Mouse (Mus musculus) midbrain, embryonic 10.5 days (tissue): ENCODE results near the gene Sh3bp1. TPM values are rescaled to one million over a fixed set of nuclear protein-coding genes. Genes with fewer than 3 reads are reported as not detected.

Experiments
- DNase-seq: peaks from one replicate; pipeline ENCODE4 v3.0.0-alpha.2; 2017; ENCODE audit warnings: low spot score
- H3K27ac ChIP-seq: fragments of 300-500 bp; sonication (generic); replicated peaks from 2 replicates; pipeline ENCODE4 v1.5.1; 2016; ENCODE audit warnings: mild to moderate bottlenecking
- H3K27me3 ChIP-seq: fragments of 300-500 bp; sonication (generic); 2 replicates; pipeline ENCODE4 v1.6.1; 2016; ENCODE audit warnings: low read depth, mild to moderate bottlenecking; ENCODE audit not compliant: poor library complexity, severe bottlenecking
- H3K36me3 ChIP-seq: fragments of 300-500 bp; sonication (generic); 2 replicates; pipeline ENCODE4 v1.6.1; 2016; ENCODE audit warnings: mild to moderate bottlenecking, moderate library complexity
- H3K4me1 ChIP-seq: fragments of 300-500 bp; sonication (generic); 2 replicates; pipeline ENCODE4 v1.6.1; 2016
- H3K4me3 ChIP-seq: fragments of 300-500 bp; sonication (generic); 2 replicates; pipeline ENCODE4 v1.5.1; 2016; ENCODE audit warnings: mild to moderate bottlenecking, moderate library complexity
- H3K9me3 ChIP-seq: fragments of 300-500 bp; sonication (generic); replicated peaks from 2 replicates; pipeline ENCODE4 v1.6.1; 2016; ENCODE audit warnings: mild to moderate bottlenecking
- WGBS: fragments of 180-500 bp; shearing (Covaris S2); methylation state at CpG from one replicate; pipeline ENCODE4 v1.1.7; 2016; 5-methylcytosine and 5-hydroxymethylcytosine counted together
- polyA plus RNA-seq: library from polyadenylated mRNA; unstranded; fragments of >200 nt; fragmentation: Nextera tagmentation; extraction: Ambion mirVana; gene quantifications from 2 replicates; pipeline ENCODE4 v1.2.1, GENCODE M21; 2016

The Sh3bp1 gene
- 16.5 and 18.7 TPM in 2 replicates for polyA plus RNA-seq

- H3K4me3 ChIP-seq, result peak within 1 kb of the TSS; percentile 77
- H3K9me3 ChIP-seq, result no peaks in the 10 kb centered on the region
- peaks cover 40% of the 10 kb centered on the region for H3K27me3 ChIP-seq
- WGBS, result under 1% methylated on average over 47 of the region's 47 CpGs
- H3K4me1 ChIP-seq, result peaks cover 48% of the 10 kb centered on the region
- H3K27ac ChIP-seq, result peak within 1 kb of the TSS; percentile 85
- H3K36me3 ChIP-seq, result peaks cover 17% of the 10 kb centered on the region; the same call in 1 of the 2 replicates
- DNase-seq, result peak; percentile 74
These were observed at the start of gene Sh3bp1 for GRCm38 (mm10) chr15:78899740-78900584. TSS of gene Sh3bp1 (plus strand) at chr15:78899768.

GRCm38 (mm10) chr15:78850059-78850824 is 49.3 kb upstream of the Sh3bp1 start:
- DNase-seq, result no peak
- H3K27ac ChIP-seq, result no peak overlapping the region
- WGBS, result 79% methylated on average over 15 of the region's 15 CpGs

GRCm38 (mm10) chr15:78850944-78851343 is 48.6 kb upstream of the Sh3bp1 start:
- H3K36me3 ChIP-seq, result no peaks in the 10 kb centered on the region
- H3K27ac ChIP-seq, result no peak overlapping the region
- WGBS, result 75% methylated on average over 6 of the region's 6 CpGs
- no peak overlapping the region for H3K4me3 ChIP-seq
- H3K9me3 ChIP-seq, result no peaks in the 10 kb centered on the region
- DNase-seq, result no peak
- H3K4me1 ChIP-seq, result peaks cover 28% of the 10 kb centered on the region
- peaks cover 29% of the 10 kb centered on the region for H3K27me3 ChIP-seq

More at GRCm38 (mm10) chr15:78850059-78850824, 49.3 kb upstream of the Sh3bp1 start:
- Histone ChIP-seq H3K27me3 (peaks cover 36% of the 10 kb centered on the region), H3K9me3 (no peaks in the 10 kb centered on the region), H3K36me3 (no peaks in the 10 kb centered on the region), H3K4me1 (peaks cover 35% of the 10 kb centered on the region), H3K4me3 (no peak overlapping the region)

DNA sequence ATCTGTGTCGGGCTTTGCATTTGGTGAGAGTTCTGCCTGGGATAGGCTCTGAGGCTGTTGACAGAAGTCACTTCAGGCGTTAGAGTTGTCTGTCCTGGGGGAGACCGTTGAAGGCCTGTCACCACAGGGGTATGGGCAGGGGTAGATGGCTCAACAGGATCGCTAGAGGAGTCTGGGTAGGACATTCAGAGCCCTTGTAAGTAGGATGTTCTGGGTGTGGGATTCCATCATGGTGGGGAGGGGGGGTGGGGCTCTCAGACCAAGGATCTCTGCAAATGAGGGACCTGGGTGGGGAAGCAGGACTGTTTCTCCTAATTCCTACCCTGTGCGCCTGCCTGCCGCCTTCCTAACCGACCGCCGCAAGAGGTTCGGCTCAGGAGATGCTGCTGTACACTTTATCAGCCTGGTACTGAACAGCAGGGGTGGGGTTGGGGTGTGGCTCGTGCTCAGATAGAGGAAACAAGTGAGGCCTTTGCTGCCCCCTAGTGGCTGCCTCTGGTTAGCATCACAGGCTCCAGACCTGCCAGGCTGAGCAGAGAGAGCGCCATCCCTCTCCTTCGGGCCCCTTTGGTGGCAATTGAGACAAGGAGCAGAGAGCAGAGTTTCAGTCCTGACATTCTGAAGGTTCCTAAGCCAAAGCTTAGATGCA is 47.9 kb upstream of the Sh3bp1 start:
- Histone ChIP-seq H3K36me3 (no peaks in the 10 kb centered on the region), H3K27ac (no peak overlapping the region), H3K4me1 (peaks cover 25% of the 10 kb centered on the region), H3K9me3 (no peaks in the 10 kb centered on the region), H3K27me3 (peaks cover 26% of the 10 kb centered on the region), H3K4me3 (peak overlapping the region; percentile 17; the same call in 1 of the 2 replicates)
- WGBS, result 21% methylated on average over 13 of the region's 13 CpGs
- peak; percentile 88 for DNase-seq

GRCm38 (mm10) chr15:78855303-78855965 is 44.1 kb upstream of the Sh3bp1 start, which contains the start of gene Lgals2:
TSS of gene Lgals2 (minus strand) at chr15:78855529.
- Histone ChIP-seq H3K27ac (no peak within 1 kb of the TSS), H3K4me1 (peaks cover 17% of the 10 kb centered on the region), H3K36me3 (no peaks in the 10 kb centered on the region), H3K27me3 (peaks cover 12% of the 10 kb centered on the region), H3K9me3 (no peaks in the 10 kb centered on the region), H3K4me3 (no peak within 1 kb of the TSS)
- no peak for DNase-seq
- 84% methylated on average over 8 of the region's 8 CpGs for WGBS

GRCm38 (mm10) chr15:78857009-78857408 is 42.6 kb upstream of the Sh3bp1 start:
- H3K27ac ChIP-seq, result no peak overlapping the region
- no peaks in the 10 kb centered on the region for H3K9me3 ChIP-seq
- 80% methylated on average over 7 of the region's 7 CpGs for WGBS
- no peaks in the 10 kb centered on the region for H3K36me3 ChIP-seq
- no peak for DNase-seq
- H3K4me1 ChIP-seq, result peaks cover 9% of the 10 kb centered on the region
- no peak overlapping the region for H3K4me3 ChIP-seq
- peaks cover 5% of the 10 kb centered on the region; the same call in 1 of the 2 replicates for H3K27me3 ChIP-seq

GRCm38 (mm10) chr15:78859311-78859710 is 40.3 kb upstream of the Sh3bp1 start:
- no peak overlapping the region for H3K4me3 ChIP-seq
- H3K27ac ChIP-seq, result no peak overlapping the region
- DNase-seq, result no peak
- WGBS, result 90% methylated on average over 4 of the region's 4 CpGs
- peaks cover 15% of the 10 kb centered on the region for H3K4me1 ChIP-seq
- no peaks in the 10 kb centered on the region for H3K27me3 ChIP-seq
- H3K36me3 ChIP-seq, result no peaks in the 10 kb centered on the region
- H3K9me3 ChIP-seq, result no peaks in the 10 kb centered on the region

- WGBS, result 79% methylated on average over 6 of the region's 6 CpGs
- H3K27ac ChIP-seq, result no peak overlapping the region
- peaks cover 15% of the 10 kb centered on the region for H3K4me1 ChIP-seq
These were observed 39.9 kb upstream of the Sh3bp1 start for GRCm38 (mm10) chr15:78859714-78860113.

GRCm38 (mm10) chr15:78862280-78862679 is 37.3 kb upstream of the Sh3bp1 start:
- no peaks in the 10 kb centered on the region for H3K36me3 ChIP-seq
- DNase-seq, result no peak
- H3K9me3 ChIP-seq, result no peaks in the 10 kb centered on the region
- 91% methylated on average over 5 of the region's 5 CpGs for WGBS
- H3K4me1 ChIP-seq, result peaks cover 15% of the 10 kb centered on the region
- H3K27ac ChIP-seq, result no peak overlapping the region
- H3K4me3 ChIP-seq, result no peak overlapping the region
- no peaks in the 10 kb centered on the region for H3K27me3 ChIP-seq

More at GRCm38 (mm10) chr15:78859714-78860113, 39.9 kb upstream of the Sh3bp1 start:
- Histone ChIP-seq H3K4me3 (no peak overlapping the region), H3K27me3 (no peaks in the 10 kb centered on the region), H3K36me3 (no peaks in the 10 kb centered on the region), H3K9me3 (no peaks in the 10 kb centered on the region)
- no peak for DNase-seq

- DNase-seq, result no peak
- no peaks in the 10 kb centered on the region for H3K36me3 ChIP-seq
These were observed 36.4 kb upstream of the Sh3bp1 start for GRCm38 (mm10) chr15:78863154-78863553.

DNA sequence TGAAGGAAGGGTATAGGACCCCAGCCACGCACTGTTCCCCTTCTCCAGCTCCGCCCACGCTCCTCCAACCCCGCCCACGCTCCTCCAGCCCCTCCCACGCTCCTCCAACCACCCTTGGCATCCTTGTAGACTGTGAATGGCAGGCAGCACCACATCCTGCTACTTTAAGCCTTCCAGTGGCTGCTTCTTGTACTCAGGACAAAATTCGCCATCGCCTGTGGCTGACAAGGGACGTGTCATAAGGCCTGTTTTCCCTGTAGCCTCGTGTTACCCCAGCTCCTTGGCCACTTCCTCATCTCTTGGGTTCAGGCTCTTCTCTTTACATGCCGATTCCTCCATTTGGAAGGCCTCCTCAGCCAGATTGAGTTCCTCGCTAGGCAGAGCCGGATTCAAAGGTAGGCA is 35.7 kb upstream of the Sh3bp1 start:
- Histone ChIP-seq H3K36me3 (no peaks in the 10 kb centered on the region), H3K27ac (no peak overlapping the region), H3K9me3 (no peaks in the 10 kb centered on the region), H3K27me3 (no peaks in the 10 kb centered on the region), H3K4me3 (no peak overlapping the region), H3K4me1 (peaks cover 23% of the 10 kb centered on the region)
- no peak for DNase-seq
- WGBS, result 36% methylated on average over 13 of the region's 13 CpGs

More at GRCm38 (mm10) chr15:78863154-78863553, 36.4 kb upstream of the Sh3bp1 start:
- Histone ChIP-seq H3K27me3 (no peaks in the 10 kb centered on the region), H3K9me3 (no peaks in the 10 kb centered on the region), H3K4me1 (peaks cover 16% of the 10 kb centered on the region), H3K27ac (no peak overlapping the region), H3K4me3 (no peak overlapping the region)
- WGBS, result 91% methylated on average over 2 of the region's 2 CpGs

DNA sequence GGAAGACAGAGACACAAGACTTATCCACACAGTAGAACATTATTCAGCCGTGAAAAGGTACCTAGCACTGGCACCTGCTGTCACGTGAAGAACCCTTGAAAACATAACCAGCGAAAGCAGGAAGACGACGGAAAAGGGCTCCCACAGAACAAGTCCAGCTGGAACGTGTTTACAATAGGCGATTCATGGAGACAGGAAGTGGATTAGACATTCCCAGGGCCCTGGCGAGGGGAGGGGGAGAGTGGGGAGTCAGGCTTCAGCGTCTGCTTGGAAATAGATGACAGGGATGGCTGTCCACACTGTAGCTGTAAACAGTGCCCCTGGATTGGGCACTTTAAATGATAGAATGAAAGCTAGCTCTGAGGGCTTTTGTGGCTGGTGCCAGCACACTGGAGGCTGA is 31.2 kb upstream of the Sh3bp1 start:
- Histone ChIP-seq H3K27me3 (no peaks in the 10 kb centered on the region), H3K9me3 (no peaks in the 10 kb centered on the region), H3K27ac (peak overlapping the region; percentile 69), H3K4me1 (peaks cover 31% of the 10 kb centered on the region), H3K4me3 (peak overlapping the region; percentile 14; the same call in 1 of the 2 replicates), H3K36me3 (no peaks in the 10 kb centered on the region)
- DNase-seq, result peak; percentile 33
- WGBS, result 48% methylated on average over 9 of the region's 9 CpGs
